Mouse (Mus musculus) embryo, embryonic 11 days (tissue): Measurements from ENCODE around the gene Gp1bb.
A peak's percentile ranks its signal among the peaks of the same experiment; 100 is the strongest.

Source experiments
- DNase-seq: peaks from one replicate; pipeline ENCODE4 v3.0.0-alpha.2; 2015

The Gp1bb gene

GRCm38 (mm10) chr16:18628206-18628947 is 6.2 kb upstream of the Gp1bb start:
- no peak for DNase-seq

- DNase-seq, result no peak
Observed at GRCm38 (mm10) chr16:18627163-18627562, 5.0 kb upstream of the Gp1bb start.

- DNase-seq, result peak; percentile 87
Observed at GRCm38 (mm10) chr16:18626376-18626878, 4.2 kb upstream of the Gp1bb start, which contains the start of gene Gm49601. TSS of gene Gm49601 (minus strand) at chr16:18626427.

GRCm38 (mm10) chr16:18625791-18626311 is 3.6 kb upstream of the Gp1bb start:
- DNase-seq, result no peak

DNA sequence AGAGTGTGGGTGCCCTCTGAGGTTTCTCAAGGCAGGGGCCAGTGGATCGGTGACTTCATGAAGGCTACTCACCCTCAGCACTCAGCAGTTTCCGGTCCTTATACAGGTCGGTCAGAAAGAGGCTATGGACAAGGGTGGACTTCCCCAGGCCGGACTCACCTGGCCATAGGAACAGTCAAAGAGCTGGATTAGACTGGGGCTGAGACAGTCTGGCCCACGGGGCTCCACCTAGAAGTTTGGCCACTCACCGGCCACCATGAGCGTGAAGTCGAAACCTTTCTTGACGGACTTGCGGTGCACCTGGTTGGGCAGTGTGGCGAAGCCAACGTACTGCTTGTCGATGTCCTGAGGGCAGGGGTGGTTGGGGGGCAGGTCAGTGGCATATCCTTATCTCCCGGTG is 2.9 kb upstream of the Gp1bb start:
- no peak for DNase-seq

DNA sequence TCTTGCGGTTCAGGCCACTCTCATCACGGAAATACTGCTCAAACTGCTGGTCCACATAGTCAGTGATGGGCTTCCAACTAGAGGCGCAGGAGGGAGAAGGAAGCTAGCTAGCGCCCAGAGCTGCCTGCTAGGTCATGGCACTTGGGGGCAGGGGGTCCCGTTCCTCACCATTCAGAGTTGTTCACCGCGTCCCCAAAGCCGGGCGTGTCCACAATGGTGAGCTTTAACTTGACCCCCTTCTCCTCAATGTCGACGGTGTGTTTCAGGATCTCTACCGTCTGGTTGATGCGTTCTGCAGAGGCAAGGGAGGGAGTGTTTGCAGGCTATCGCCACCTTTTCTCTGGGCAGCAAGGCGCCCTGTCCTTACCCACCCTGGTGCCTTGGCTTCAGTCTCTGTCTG is 2.4 kb upstream of the Gp1bb start:
- DNase-seq, result no peak

DNA sequence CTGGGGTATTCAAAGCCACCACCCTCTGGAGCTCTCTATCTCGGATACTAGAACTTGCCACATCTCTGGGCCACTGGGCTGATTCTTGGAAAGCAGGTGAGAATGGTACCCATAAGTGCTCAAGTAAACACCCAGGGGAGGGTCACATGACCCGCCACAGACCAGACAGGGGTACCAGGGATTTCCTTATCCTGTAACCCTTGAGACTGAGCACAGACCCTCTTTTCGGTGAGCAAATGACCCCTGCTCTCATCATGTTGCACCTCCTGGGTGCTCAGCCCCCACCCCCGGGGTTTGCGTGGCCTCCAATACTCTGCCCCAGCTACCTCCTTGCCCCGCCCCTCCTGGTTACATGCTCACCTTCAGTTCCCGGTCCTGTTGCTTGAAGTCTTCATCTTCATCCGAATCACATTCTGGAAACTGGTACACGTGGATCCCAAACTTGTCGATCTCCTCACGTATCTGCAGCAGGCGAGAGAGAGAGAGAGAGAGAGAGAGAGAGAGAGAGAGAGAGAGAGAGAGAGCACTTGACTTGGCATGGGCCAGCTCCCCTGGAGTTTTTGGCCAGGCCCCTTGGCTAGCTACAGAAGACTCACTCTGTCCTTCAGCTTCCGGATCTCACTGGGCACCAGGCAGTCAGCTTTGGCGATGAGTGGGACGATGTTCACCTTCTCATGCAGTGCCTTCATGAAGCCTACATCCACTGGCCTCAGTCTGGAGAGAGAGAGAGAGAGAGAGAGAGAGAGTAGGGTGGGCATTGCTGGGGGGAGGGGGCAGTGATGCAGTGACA is 1.7 kb upstream of the Gp1bb start:
- no peak for DNase-seq

DNA sequence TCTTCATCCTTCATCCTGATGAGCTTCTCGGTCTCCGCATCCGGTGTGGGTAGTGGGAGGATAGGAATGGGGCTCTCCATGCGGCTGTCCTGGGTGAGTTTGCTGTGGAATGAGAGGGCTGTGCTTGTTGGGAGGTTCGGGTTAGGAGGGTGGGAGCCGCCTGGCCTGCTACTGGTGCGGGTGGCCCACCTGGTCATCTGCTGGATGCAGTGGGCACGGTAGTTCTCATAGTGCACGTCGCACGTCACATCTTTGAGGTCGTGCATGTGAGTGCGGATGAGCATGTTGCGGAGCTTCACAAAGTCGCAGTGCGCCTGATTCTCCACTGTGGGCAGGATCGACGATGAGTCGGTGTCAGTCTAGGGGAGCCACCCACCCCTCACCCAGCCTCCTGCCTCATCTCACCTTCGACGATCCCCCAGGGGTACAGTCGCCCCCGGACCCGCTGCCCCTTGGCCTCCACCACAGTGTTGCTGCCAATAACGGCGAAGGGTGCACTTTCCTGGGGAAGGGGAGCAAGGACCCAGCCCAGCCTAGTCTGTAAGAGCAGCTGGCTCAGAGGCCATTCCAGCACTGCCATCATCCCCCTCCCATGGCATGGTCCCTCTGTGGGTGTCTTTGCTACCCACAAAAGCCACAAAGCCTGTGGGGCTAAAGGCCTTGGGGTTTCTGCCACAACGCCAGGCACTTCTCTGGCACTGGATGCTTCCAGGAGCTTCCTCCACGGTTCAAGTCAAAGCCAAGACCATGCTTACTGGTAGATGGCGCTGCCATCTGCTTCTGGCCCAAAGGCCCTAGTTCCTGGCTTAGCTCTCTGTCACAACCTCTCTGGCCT is 930 bp upstream of the Gp1bb start:
- DNase-seq, result no peak

DNA sequence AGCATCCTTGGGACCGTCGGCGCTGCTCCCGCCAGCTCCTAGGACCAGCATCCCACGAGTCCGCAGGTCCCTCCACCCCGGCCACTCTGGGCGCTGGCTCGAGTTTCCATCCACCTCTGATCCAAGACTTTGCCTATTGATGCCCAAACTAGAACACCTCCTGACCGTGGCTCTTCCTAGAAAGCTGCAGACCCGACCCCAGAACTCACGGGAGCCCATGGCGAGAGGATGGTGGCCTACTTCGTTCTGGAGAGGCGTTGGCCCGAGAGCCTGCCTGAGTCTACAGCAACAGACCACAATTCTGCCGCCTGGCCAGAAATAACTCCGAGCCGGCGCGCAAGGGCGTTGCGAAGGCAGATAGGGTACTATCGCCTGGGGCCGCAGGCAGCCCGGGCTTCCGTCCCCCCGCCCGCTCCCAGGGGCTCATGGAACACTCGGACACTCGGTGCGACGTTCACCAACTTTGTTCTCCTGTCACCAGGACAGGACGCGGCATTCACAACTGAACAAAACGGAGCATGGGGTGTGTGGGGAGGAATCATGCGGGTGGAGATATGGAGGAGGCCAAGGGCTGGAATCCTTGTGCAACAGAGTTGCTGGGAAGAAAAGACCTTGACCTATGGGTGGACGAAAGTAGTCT is 721 bp downstream of the Gp1bb start:
- no peak for DNase-seq

DNA sequence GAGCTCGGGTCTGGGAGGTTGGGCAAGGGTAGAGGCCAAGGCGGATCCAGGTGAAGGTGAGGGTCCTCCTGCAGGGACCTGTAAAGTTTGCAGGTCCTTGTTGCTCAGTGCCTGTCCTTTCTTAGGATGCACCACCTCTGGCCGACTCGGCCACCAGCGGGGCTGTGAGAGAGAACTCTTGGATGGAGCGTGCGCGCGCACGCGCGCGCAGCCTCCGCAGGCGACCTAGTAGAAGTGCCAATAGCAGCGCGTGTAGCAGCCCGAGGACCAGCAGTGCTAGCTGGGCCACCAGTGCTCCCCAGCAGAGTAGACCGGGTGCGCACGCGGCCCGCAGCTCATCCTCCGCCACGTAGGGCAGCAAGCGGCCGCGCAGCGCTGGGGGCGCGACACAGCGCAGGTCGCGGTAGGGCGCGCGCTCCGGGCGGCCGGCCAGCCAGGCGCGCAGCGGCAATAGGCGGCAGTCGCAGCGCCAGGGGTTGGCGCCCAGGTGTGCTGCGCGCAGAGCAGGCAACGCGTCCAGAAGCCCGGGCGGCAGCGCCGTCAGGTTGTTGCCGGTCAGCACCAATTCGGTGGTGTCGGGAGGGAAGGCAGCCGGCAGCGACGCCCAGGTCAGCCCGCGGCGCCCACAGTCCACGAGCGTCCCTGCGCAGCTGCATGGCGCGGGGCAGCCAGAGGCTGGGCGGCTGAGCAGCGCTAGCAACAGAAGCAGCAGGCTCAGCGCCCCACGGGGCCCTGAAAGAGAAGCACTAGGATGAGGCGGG is 1.4 kb downstream of the Gp1bb start:
- DNase-seq, result peak; percentile 68

GRCm38 (mm10) chr16:18620201-18620600 is 2.0 kb downstream of the Gp1bb start:
- DNase-seq, result no peak

DNA sequence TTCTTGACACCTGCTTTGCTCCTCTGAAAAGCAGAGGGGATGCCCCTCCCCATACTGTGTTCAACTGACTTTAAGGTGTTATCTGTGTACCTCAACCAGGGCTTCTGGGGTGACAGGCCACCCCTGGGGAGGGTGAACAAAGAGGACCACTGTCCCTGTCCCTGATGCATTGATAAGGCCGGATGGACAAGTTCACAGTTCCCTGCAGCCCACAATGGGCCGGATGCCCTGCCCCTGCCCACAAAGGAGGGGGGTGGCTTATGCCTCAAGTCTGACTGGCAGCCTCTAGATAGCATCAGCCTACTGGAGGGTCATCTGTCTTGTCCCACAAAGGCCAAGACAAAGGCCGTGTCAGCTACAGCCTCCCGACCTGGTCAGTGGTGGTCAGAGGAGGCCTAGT is 3.1 kb downstream of the Gp1bb start:
- no peak for DNase-seq

- DNase-seq, result no peak
Observed at GRCm38 (mm10) chr16:18618297-18618696, 3.9 kb downstream of the Gp1bb start.

DNA sequence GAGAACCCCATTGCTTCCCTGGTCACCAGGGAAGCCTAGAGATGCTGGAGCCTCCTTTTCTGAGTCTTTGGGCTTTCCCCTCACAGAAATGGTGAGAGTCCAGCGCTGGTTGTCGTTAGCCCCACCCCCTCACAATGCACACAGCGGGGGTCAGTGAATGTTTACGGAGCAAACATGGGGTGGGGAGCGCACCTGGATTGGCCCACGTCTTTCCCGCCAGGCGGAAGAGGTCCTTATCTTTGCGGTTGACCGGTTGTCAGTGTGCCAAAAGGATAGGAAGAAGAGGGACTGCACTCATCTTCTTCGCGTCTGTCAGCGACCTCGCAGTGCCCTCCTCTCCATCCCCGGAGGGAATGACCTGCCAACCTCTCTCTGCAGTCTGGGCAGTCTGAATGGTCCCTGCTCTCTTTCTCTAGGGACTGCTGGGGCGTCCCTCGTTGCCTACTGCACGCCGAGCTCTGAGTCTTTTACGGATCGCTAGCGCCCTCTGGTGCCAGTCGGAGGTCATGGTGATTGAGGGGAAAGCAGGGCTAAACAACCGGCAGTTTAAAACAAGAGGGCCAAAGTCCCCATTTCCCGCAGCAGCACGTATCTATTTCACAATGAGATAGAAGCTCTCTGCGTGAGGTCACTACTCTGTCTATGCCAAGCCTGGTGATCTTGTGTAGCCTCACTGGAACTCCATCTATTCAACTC is 4.7 kb downstream of the Gp1bb start:
- DNase-seq, result peak; percentile 91

- no peak for DNase-seq
Observed at GRCm38 (mm10) chr16:18613301-18613700, 8.9 kb downstream of the Gp1bb start.

DNA sequence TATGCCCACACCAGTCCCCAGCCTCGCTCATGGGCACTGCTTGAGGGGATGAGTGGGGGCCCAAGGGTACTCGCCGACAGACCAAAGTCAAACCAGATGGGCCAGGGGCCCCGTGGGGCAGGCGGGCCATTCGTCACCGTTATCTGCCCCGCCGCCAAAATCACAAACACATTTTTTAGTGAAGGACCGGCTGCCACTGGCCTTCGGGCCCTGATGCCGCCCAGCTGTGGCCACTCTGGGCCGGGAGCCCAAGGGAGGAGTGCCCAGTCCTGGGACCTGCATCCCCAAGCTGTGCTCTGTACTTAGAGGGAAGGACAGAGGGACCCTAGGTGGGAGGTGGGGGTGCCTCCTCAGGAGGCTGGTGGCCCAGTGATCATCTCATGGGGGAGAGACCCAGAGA is 10.5 kb downstream of the Gp1bb start:
- no peak for DNase-seq

DNA sequence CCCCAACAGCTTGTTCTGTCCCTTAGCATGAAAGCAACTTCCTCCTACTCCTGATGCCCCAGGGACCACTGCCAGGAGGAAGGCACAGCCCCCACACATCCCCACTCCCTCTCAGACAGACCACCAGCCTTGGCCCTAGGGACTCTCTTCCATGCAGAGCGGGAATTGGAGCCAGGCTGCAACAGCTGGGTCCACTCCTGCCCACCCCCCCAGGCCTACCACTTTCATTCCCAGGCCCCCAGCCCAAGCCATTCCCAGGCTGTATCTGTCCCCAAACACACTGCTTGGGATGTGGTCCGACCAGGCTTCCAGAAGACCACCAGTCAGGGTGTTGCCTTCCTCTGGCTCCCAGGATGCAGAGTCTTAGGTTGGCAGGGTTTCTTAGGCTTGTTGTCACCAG is 13.1 kb downstream of the Gp1bb start:
- DNase-seq, result no peak

DNA sequence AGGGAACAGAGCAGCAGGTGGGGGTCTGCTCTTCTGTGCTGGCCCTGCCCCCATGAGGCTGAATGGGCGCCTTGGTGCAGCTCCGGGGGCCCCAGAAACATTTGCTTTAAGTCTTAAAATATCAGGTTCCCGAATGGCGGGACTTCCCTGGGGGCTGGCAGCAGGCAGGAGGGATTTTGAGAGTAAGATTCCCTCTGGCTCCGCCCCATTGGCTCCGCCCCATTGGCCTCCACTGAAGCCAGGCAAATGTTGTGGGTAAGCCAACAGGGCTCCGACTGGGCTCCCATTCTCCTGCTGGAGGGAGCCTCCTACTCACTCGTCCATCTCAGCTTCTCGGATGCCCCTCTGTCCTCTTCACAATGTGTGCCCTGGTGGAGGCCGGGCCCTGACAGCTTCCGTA is 14.0 kb downstream of the Gp1bb start:
- peak; percentile 70 for DNase-seq

- DNase-seq, result no peak
Observed at GRCm38 (mm10) chr16:18605705-18606104, 16.5 kb downstream of the Gp1bb start.

GRCm38 (mm10) chr16:18604267-18604701 is 17.9 kb downstream of the Gp1bb start:
- DNase-seq, result no peak

DNA sequence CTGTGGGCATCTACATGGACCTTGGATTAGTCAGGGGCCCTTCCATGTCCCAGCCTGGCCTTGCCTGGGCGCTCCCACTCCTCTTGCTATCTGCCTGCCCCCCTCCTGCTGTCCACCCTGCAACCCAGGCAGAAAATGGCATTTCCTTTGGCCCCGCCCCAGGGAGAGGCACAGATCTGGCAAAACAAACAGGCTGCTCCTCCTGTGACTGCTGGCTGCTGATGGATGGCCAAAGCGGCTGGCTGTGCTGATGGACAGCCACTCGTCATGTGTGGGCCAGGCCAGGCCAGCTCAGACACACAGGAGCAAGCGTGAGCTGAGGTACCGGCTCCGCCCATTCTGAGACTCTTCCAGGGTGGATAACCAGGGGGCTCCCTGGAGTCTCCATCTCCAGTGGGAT is 20.8 kb downstream of the Gp1bb start:
- no peak for DNase-seq
